Mouse (Mus musculus) MEL (cell line): ENCODE results near the gene Mtmr10.

Source experiments
- BHLHE40 ChIP-seq: IDR thresholded peaks from 2 replicates; pipeline ENCODE4 v1.6.1; 2012; ENCODE audit warnings: low read depth, mild to moderate bottlenecking, inconsistent platforms, low read length, improper control_type of control experiment, borderline replicate concordance
- CTCF ChIP-seq, 3 experiments: IDR thresholded peaks in 2 of 3; conservative IDR thresholded peaks in 1 of 3; 2 replicates each; pipeline ENCODE4 v1.5.1; 2011 to 2012; ENCODE audit warnings: low read length in 3 of 3, low read depth in 2 of 3, mild to moderate bottlenecking in 2 of 3, improper control_type of control experiment in 1 of 3, inconsistent platforms in 1 of 3, mixed read lengths in 1 of 3, moderate library complexity in 1 of 3; ENCODE audit not compliant: control insufficient read depth in 1 of 3, insufficient read depth in 1 of 3, poor library complexity in 1 of 3, severe bottlenecking in 1 of 3
- JUND ChIP-seq: IDR thresholded peaks from 2 replicates; pipeline ENCODE4 v1.6.1; 2011; ENCODE audit warnings: low read depth, mild to moderate bottlenecking, improper control_type of control experiment, low read length

GRCm38 (mm10) chr7:64347813-64348212, 60.4 kb downstream of the Mtmr10 start:
- no peak for TF ChIP-seq CTCF (IDR thresholded peaks at IDR 0.05 in 2 of 3, conservative IDR thresholded peaks at IDR 0.05 in 1 of 3; ENCODE audit: control insufficient read depth in 1 of 3, insufficient read depth in 1 of 3, low read depth in 2 of 3, low read length in 3 of 3, poor library complexity in 1 of 3, severe bottlenecking in 1 of 3)
- no peak for TF ChIP-seq JUND
- TF ChIP-seq BHLHE40: no peak
